Mouse (Mus musculus) forebrain, postnatal 0 days (tissue): ENCODE data around the gene Spin1. TPM values are rescaled to one million over a fixed set of nuclear protein-coding genes. Genes with fewer than 3 reads are reported as not detected.

Source experiments
- ATAC-seq: fragments of 200-750 bp; cut with Nextera tagmentation; 2 replicates; pipeline ENCODE4 v1.8.0; 2017; ENCODE audit warnings: mild to moderate bottlenecking, moderate library complexity
- DNase-seq: peaks from one replicate; pipeline ENCODE4 v3.0.0-alpha.2; 2015
- H3K27ac ChIP-seq: fragments of 300-500 bp; sonication (generic); 2 replicates; pipeline ENCODE4 v1.5.1; 2014; ENCODE audit warnings: low read depth, mild to moderate bottlenecking, antibody characterized with exemption, low read length, moderate library complexity, mixed read lengths
- H3K27me3 ChIP-seq: fragments of 300-500 bp; sonication (generic); 2 replicates; pipeline ENCODE4 v1.6.1; 2014; ENCODE audit warnings: mild to moderate bottlenecking, low read length, mixed read lengths; ENCODE audit not compliant: insufficient read depth
- H3K36me3 ChIP-seq: fragments of 300-500 bp; sonication (generic); 2 replicates; pipeline ENCODE4 v1.6.1; 2014; ENCODE audit warnings: mild to moderate bottlenecking, moderate library complexity; ENCODE audit not compliant: insufficient read depth
- H3K4me1 ChIP-seq: fragments of 300-500 bp; sonication (generic); 2 replicates; pipeline ENCODE4 v1.6.1; 2014; ENCODE audit warnings: antibody characterized with exemption; ENCODE audit not compliant: insufficient read depth
- H3K4me2 ChIP-seq: fragments of 300-500 bp; sonication (generic); 2 replicates; pipeline ENCODE4 v1.6.1; 2014; ENCODE audit warnings: low read depth, mild to moderate bottlenecking, moderate library complexity
- H3K4me3 ChIP-seq: fragments of 300-500 bp; sonication (generic); 2 replicates; pipeline ENCODE4 v1.5.1; 2014; ENCODE audit warnings: low read depth, low read length, mixed read lengths
- H3K9ac ChIP-seq: fragments of 300-500 bp; sonication (generic); 2 replicates; pipeline ENCODE4 v1.6.1; 2014; ENCODE audit warnings: mild to moderate bottlenecking
- H3K9me3 ChIP-seq: fragments of 300-500 bp; sonication (generic); 2 replicates; pipeline ENCODE4 v1.6.1; 2016; ENCODE audit warnings: low read length
- CTCF ChIP-seq: sonication (generic); IDR thresholded peaks from 2 replicates; pipeline ENCODE4 v1.5.1; 2016; ENCODE audit warnings: antibody characterized with exemption, control low read depth, low read depth
- WGBS: fragments of 180-500 bp; shearing (Covaris S2); extraction: QIAGEN DNeasy Blood & Tissue Kit; methylation state at CpG from one replicate; pipeline ENCODE4 v1.1.7; 2014; 5-methylcytosine and 5-hydroxymethylcytosine counted together
- polyA plus RNA-seq: library from polyadenylated mRNA; unstranded; fragments of >200 nt; fragmentation: Nextera tagmentation; extraction: Ambion mirVana; gene quantifications from 2 replicates; pipeline ENCODE4 v1.2.1, GENCODE M21; 2015
- total RNA-seq: library from RNA; depleted of rRNA; stranded (reverse); fragments of >200 nt; gene quantifications from 2 replicates; pipeline ENCODE4 v1.2.3, GENCODE M21; 2014

The Spin1 gene
- total and polyA plus RNA-seq, 2 experiments from 2014 or later, result 151 to 236 TPM

GRCm38 (mm10) chr13:51121966-51122365 lies 21.3 kb downstream of the Spin1 start:
- WGBS, result 39% methylated on average over 1 of the region's 1 CpGs
- Histone ChIP-seq H3K36me3 (0 out of 2 replicates have a peak, but pooled peaks cover 5% of the 10 kb centered on the region), H3K9ac (no peak overlapping the region), H3K4me2 (no peak overlapping the region), H3K9me3 (no peaks in the 10 kb centered on the region), H3K4me3 (no peak overlapping the region), H3K27me3 (no peaks in the 10 kb centered on the region), H3K4me1 (peaks cover 26% of the 10 kb centered on the region; the same call in 1 of the 2 replicates), H3K27ac (no peak overlapping the region)
- DNase-seq (no peak), ATAC-seq (no peak)
- TF ChIP-seq CTCF, result no peak

DNA sequence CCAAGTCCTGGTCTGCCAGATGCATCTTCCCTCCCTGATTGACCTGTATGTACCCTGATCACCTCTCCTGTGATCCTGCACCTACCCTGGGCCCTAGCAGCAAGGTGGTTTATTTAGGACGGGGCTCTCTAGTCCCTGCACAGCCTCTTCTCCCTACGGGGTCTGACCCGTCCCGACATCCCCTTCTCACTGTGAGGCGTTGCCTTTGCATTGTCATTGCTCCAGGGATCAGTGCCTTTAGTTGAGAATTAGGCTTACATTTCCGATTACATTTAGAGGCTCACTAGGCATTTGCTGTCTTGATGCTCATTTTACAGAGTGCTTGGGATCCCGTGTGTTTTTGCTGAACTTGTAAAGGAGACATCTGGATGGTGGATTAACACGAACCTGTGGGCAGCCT lies 22.1 kb downstream of the Spin1 start:
- 80% methylated on average over 8 of the region's 8 CpGs for WGBS

DNA sequence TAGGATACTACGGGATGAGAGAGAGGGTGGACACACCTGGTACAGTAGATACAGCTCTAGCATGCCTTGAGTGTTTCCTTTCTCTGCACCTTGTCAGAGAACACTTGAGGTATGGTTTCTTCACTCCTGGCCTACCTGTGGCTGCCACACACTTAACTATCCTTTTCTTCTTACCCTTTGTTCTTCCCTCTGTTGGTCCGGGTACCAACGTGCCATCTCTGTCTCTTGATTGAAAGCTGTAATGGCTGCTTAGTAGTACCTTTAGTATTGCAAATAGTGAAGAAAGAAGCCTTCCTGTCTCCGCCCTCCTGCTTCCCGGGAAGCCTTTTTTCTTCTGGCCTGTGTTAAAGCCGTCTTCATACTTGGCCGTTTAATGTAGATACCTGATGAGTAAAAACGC lies 24.7 kb downstream of the Spin1 start:
- no peak overlapping the region for H3K9ac ChIP-seq
- peaks cover 11% of the 10 kb centered on the region; the same call in 1 of the 2 replicates for H3K4me1 ChIP-seq
- no peaks in the 10 kb centered on the region for H3K9me3 ChIP-seq
- H3K27me3 ChIP-seq, result no peaks in the 10 kb centered on the region
- no peak overlapping the region for H3K4me3 ChIP-seq
- no peak for ATAC-seq
- no peak for DNase-seq
- TF ChIP-seq CTCF, result no peak
- peaks cover 13% of the 10 kb centered on the region for H3K36me3 ChIP-seq
- no peak overlapping the region for H3K4me2 ChIP-seq
- WGBS, result 76% methylated on average over 8 of the region's 8 CpGs
- no peak overlapping the region for H3K27ac ChIP-seq

More for the DNA sequence above, 22.1 kb downstream of the Spin1 start:
- DNase-seq (no peak), ATAC-seq (no peak)
- no peak overlapping the region for H3K4me2 ChIP-seq
- no peak overlapping the region for H3K4me3 ChIP-seq
- no peak for TF ChIP-seq CTCF
- no peak overlapping the region for H3K9ac ChIP-seq
- peaks cover 26% of the 10 kb centered on the region; the same call in 1 of the 2 replicates for H3K4me1 ChIP-seq
- H3K27me3 ChIP-seq, result no peaks in the 10 kb centered on the region
- peaks cover 6% of the 10 kb centered on the region; the same call in 1 of the 2 replicates for H3K36me3 ChIP-seq
- no peaks in the 10 kb centered on the region for H3K9me3 ChIP-seq
- no peak overlapping the region for H3K27ac ChIP-seq

DNA sequence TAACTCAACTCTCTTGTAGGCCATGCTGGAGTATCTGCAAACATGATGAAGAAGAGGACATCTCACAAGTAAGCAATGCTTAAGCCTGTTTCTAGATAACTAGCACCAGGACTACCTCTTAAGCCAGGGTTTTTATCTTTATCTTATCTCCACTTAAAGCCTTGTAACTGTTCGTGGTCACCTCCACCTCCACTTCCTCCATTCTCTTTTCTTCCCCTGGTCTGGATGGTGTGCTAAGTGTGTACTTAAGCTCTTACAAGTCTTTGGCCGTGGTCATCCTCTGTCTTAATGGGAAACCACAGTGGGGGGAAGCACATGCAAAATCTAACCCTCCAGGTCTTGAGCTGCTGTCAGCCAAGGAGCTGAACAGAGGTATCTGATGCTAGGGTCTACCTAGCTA lies 27.2 kb downstream of the Spin1 start:
- Histone ChIP-seq H3K27me3 (no peaks in the 10 kb centered on the region), H3K9me3 (no peaks in the 10 kb centered on the region), H3K4me1 (no peaks in the 10 kb centered on the region), H3K4me3 (no peak overlapping the region), H3K9ac (no peak overlapping the region), H3K4me2 (no peak overlapping the region), H3K27ac (no peak overlapping the region), H3K36me3 (peaks cover 16% of the 10 kb centered on the region)
- DNase-seq (no peak), ATAC-seq (no peak)
- 98% methylated on average over 2 of the region's 2 CpGs for WGBS
- no peak for TF ChIP-seq CTCF

DNA sequence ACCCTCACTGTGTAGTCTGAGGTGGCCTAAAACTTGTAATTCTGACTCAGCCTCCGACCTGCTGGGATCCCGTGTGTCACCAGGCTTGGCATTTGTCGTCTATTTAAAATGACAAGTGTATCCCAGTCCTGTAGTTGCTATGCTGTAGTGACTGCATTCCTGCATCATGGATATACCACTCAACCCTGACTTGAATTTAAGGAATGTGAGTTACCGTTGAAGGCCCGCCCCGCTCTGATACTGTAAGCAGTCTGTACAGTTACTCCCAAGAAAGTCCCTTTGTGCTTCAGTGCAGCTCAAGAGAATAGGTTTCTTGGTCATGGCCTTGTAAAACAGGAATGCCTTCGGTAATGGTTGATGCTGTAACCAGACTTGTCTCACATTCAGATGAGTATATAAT lies 27.7 kb downstream of the Spin1 start:
- DNase-seq (no peak), ATAC-seq (no peak)
- TF ChIP-seq CTCF, result no peak
- Histone ChIP-seq H3K9ac (no peak overlapping the region), H3K4me2 (no peak overlapping the region), H3K36me3 (peaks cover 16% of the 10 kb centered on the region), H3K4me1 (no peaks in the 10 kb centered on the region), H3K27ac (no peak overlapping the region), H3K4me3 (no peak overlapping the region), H3K9me3 (no peaks in the 10 kb centered on the region), H3K27me3 (no peaks in the 10 kb centered on the region)
- WGBS, result 89% methylated on average over 7 of the region's 7 CpGs

DNA sequence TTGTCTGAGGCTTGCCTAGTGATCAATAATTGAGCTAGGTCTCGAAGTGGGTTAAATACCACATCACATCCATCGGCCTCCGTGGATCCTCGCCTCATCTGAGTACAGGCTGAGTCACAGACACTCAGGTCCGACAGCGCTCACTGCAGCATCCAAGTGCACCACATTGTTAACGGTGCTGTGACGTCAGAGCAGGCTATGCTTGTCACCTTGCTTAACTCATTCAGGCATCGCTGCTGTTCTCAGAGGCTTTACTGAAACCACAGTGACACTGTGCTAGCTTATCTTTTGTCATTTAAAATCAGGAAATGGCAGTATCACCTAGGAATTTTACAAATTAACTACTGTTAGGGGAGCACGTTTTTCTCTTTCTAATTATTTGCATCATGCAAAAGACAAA lies 30.5 kb downstream of the Spin1 start:
- H3K4me3 ChIP-seq, result no peak overlapping the region
- H3K27ac ChIP-seq, result no peak overlapping the region
- no peak overlapping the region for H3K9ac ChIP-seq
- DNase-seq (no peak), ATAC-seq (no peak)
- no peaks in the 10 kb centered on the region for H3K27me3 ChIP-seq
- no peaks in the 10 kb centered on the region for H3K4me1 ChIP-seq
- H3K36me3 ChIP-seq, result peaks cover 21% of the 10 kb centered on the region
- H3K4me2 ChIP-seq, result no peak overlapping the region
- 76% methylated on average over 10 of the region's 10 CpGs for WGBS
- H3K9me3 ChIP-seq, result no peaks in the 10 kb centered on the region
- no peak for TF ChIP-seq CTCF

GRCm38 (mm10) chr13:51136315-51136714 lies 35.6 kb downstream of the Spin1 start:
- no peak overlapping the region for H3K4me3 ChIP-seq
- no peak overlapping the region for H3K27ac ChIP-seq

More at GRCm38 (mm10) chr13:51136315-51136714, 35.6 kb downstream of the Spin1 start:
- Histone ChIP-seq H3K36me3 (peaks cover 22% of the 10 kb centered on the region), H3K4me2 (no peak overlapping the region), H3K9ac (no peak overlapping the region), H3K9me3 (no peaks in the 10 kb centered on the region), H3K27me3 (no peaks in the 10 kb centered on the region), H3K4me1 (no peaks in the 10 kb centered on the region)
- DNase-seq (no peak), ATAC-seq (no peak)
- no peak for TF ChIP-seq CTCF
- 84% methylated on average over 4 of the region's 4 CpGs for WGBS
